Mouse (Mus musculus) bone marrow, adult 2 months (tissue): ENCODE data around the gene Chchd6.

ENCODE experiments used
- CTCF ChIP-seq: fragments of 200-500 bp; IDR thresholded peaks from 2 replicates; pipeline ENCODE4 v1.5.1; 2011; ENCODE audit warnings: low read length, control low read depth; ENCODE audit not compliant: control insufficient read depth, insufficient read depth
- POLR2A ChIP-seq: fragments of 200-500 bp; IDR thresholded peaks from 2 replicates; pipeline ENCODE4 v1.6.1; 2011; ENCODE audit warnings: low read depth, mild to moderate bottlenecking, control low read depth, low read length, borderline replicate concordance; ENCODE audit not compliant: control insufficient read depth

DNA sequence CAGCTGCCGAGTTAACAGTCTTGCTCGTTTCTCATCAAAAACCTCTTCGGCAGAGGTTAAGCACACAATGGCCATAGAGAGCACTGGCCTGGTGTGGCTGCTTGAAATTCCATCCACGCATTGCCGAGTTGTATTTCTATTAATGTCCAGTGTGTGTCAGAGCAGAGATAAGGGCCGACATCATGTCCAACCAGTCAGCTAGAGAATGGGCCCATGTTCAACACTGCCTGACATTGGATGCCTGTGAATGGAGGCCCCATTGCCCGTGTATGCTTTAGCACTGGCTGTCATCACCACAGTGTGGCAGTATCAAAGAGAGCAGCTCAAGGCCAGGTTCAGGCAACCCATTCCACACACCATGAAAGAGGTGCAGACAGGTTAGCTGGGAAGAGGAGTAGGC, 38.9 kb downstream of the Chchd6 start:
- TF ChIP-seq POLR2A = no peak
- TF ChIP-seq CTCF = no peak
